Mouse (Mus musculus) erythroid progenitor cell, adult 5-6 weeks (primary cell): ENCODE results near the gene Sav1. TPM values are rescaled to one million over a fixed set of nuclear protein-coding genes. Genes with fewer than 3 reads are reported as not detected.

Experiments
- ATAC-seq: replicated peaks from 2 replicates; pipeline ENCODE4 v1.8.0; 2016; ENCODE audit warnings: moderate number of reproducible peaks, mild to moderate bottlenecking, moderate TSS enrichment, inconsistent platforms; ENCODE audit not compliant: poor library complexity, low FRiP score, severe bottlenecking
- total RNA-seq, 2 experiments: library from RNA; stranded (forward) in 1 of 2; stranded (reverse) in 1 of 2; fragments of 150-400 nt in 1 of 2; fragments of 186-747, 209-891 nt in 1 of 2; gene quantifications; 2 replicates each; pipeline versions ENCODE4 v1.2.3 to v1.2.4; 2015 to 2017; ENCODE audit warnings: low replicate concordance in 2 of 2

Gene Sav1
- total RNA-seq, 2 experiments from 2014 or later = 87.7 to 186 TPM

- ATAC-seq = no peak
Measured at GRCm38 (mm10) chr12:69965644-69966043, 21.2 kb downstream of the Sav1 start.

GRCm38 (mm10) chr12:69963141-69963540 is 23.7 kb downstream of the Sav1 start:
- ATAC-seq = no peak

- ATAC-seq = peak; percentile 89
Measured at GRCm38 (mm10) chr12:69962468-69962867, 24.3 kb downstream of the Sav1 start.

GRCm38 (mm10) chr12:69957378-69957777 is 29.4 kb downstream of the Sav1 start:
- ATAC-seq = no peak

GRCm38 (mm10) chr12:69947502-69947901 is 39.3 kb downstream of the Sav1 start:
- ATAC-seq = no peak

GRCm38 (mm10) chr12:69945861-69946260 is 40.9 kb downstream of the Sav1 start:
- no peak for ATAC-seq

GRCm38 (mm10) chr12:69941655-69942329 is 45.0 kb downstream of the Sav1 start:
- no peak for ATAC-seq

- ATAC-seq = no peak
Measured at GRCm38 (mm10) chr12:69939291-69939690, 47.5 kb downstream of the Sav1 start.

GRCm38 (mm10) chr12:69937731-69938130 is 49.1 kb downstream of the Sav1 start:
- no peak for ATAC-seq

- peak; percentile 71 for ATAC-seq
Measured at GRCm38 (mm10) chr12:69926716-69927115, 60.1 kb downstream of the Sav1 start.

GRCm38 (mm10) chr12:69924012-69924411 is 62.8 kb downstream of the Sav1 start:
- peak; percentile 84 for ATAC-seq

GRCm38 (mm10) chr12:69923603-69924002 is 63.2 kb downstream of the Sav1 start:
- ATAC-seq = peak; percentile 13; the same call in 1 of the 2 replicates

GRCm38 (mm10) chr12:69923128-69923527 is 63.7 kb downstream of the Sav1 start:
- ATAC-seq = no peak

- no peak for ATAC-seq
Measured at GRCm38 (mm10) chr12:69922099-69922498, 64.7 kb downstream of the Sav1 start.

GRCm38 (mm10) chr12:69917870-69918269 is 68.9 kb downstream of the Sav1 start:
- peak; percentile 19; the same call in 1 of the 2 replicates for ATAC-seq

Other genes starting within 250 kb of the Sav1 start
- 8.0 and 15.9 TPM in 2 replicates for gene Cdkl1, start 195.7 kb downstream of the Sav1 start, total RNA-seq (2015; ENCODE audit: low replicate concordance)
- gene Cdkl1, start 195.7 kb downstream of the Sav1 start, total RNA-seq (2017; ENCODE audit: low replicate concordance) = 11.2 and 36.3 TPM in 2 replicates
- gene Atl1, start 94.4 kb downstream of the Sav1 start, total RNA-seq (2015; ENCODE audit: low replicate concordance) = 6.1 and 12.6 TPM in 2 replicates
- gene Atl1, start 94.4 kb downstream of the Sav1 start, total RNA-seq (2017; ENCODE audit: low replicate concordance) = 11.7 and 25.8 TPM in 2 replicates
- 202 and 224 TPM in 2 replicates for gene Map4k5, start 93.8 kb downstream of the Sav1 start, total RNA-seq (2015; ENCODE audit: low replicate concordance)
- 300 and 358 TPM in 2 replicates for gene Map4k5, start 93.8 kb downstream of the Sav1 start, total RNA-seq (2017; ENCODE audit: low replicate concordance)
- gene Nin, start 126.7 kb upstream of the Sav1 start, total RNA-seq (2015; ENCODE audit: low replicate concordance) = 16.2 and 36.0 TPM in 2 replicates
- 22.6 and 30.4 TPM in 2 replicates for gene Nin, start 126.7 kb upstream of the Sav1 start, total RNA-seq (2017; ENCODE audit: low replicate concordance)
- not detected in 2 replicates for gene Abhd12b, start 167.1 kb upstream of the Sav1 start, total RNA-seq (2015; ENCODE audit: low replicate concordance)
- not detected in 2 replicates for gene Abhd12b, start 167.1 kb upstream of the Sav1 start, total RNA-seq (2017; ENCODE audit: low replicate concordance)
- gene Pygl, start 244.5 kb upstream of the Sav1 start, total RNA-seq (2015; ENCODE audit: low replicate concordance) = 20.5 and 22.2 TPM in 2 replicates
- 29.8 and 31.7 TPM in 2 replicates for gene Pygl, start 244.5 kb upstream of the Sav1 start, total RNA-seq (2017; ENCODE audit: low replicate concordance)